Mouse (Mus musculus) kidney, embryonic 15.5 days (tissue): ENCODE measurements at regions not wholly inside any gene's neighbourhood (a gene's known extent, or its start where the extent isn't known, plus 50 kb on each side); places are given as distances from the start of the nearest gene placed in this dataset.

Experiments
- ATAC-seq: fragments of 200-750 bp; cut with Nextera tagmentation; replicated peaks from 2 replicates; pipeline ENCODE4 v1.8.0; 2017; ENCODE audit warnings: moderate TSS enrichment; ENCODE audit not compliant: low FRiP score
- H3K27ac ChIP-seq: fragments of 300-500 bp; sonication (generic); 2 replicates; pipeline ENCODE4 v1.5.1; 2015; ENCODE audit warnings: mild to moderate bottlenecking, inconsistent platforms
- H3K27me3 ChIP-seq: fragments of 300-500 bp; sonication (generic); 2 replicates; pipeline ENCODE4 v1.6.1; 2015; ENCODE audit warnings: inconsistent platforms
- H3K36me3 ChIP-seq: fragments of 300-500 bp; sonication (generic); 2 replicates; pipeline ENCODE4 v1.6.1; 2015; ENCODE audit warnings: inconsistent platforms
- H3K4me1 ChIP-seq: fragments of 300-500 bp; sonication (generic); 2 replicates; pipeline ENCODE4 v1.6.1; 2015; ENCODE audit warnings: inconsistent platforms
- H3K4me2 ChIP-seq: fragments of 300-500 bp; sonication (generic); 2 replicates; pipeline ENCODE4 v1.6.1; 2015; ENCODE audit warnings: moderate library complexity, mild to moderate bottlenecking, inconsistent platforms
- H3K4me3 ChIP-seq: fragments of 300-500 bp; sonication (generic); replicated peaks from 2 replicates; pipeline ENCODE4 v1.5.1; 2015; ENCODE audit warnings: mild to moderate bottlenecking, inconsistent platforms
- H3K9ac ChIP-seq: fragments of 300-500 bp; sonication (generic); 2 replicates; pipeline ENCODE4 v1.6.1; 2015; ENCODE audit warnings: mild to moderate bottlenecking, inconsistent platforms
- H3K9me3 ChIP-seq: fragments of 300-500 bp; sonication (generic); replicated peaks from 2 replicates; pipeline ENCODE4 v1.6.1; 2016; ENCODE audit warnings: inconsistent platforms
- WGBS: fragments of 180-500 bp; shearing (Covaris S2); methylation state at CpG from one replicate; pipeline ENCODE4 v1.1.7; 2015; ENCODE audit warnings: mixed read lengths; 5-methylcytosine and 5-hydroxymethylcytosine counted together

- 1% methylated on average over 14 of the region's 14 CpGs for WGBS
Measured at GRCm38 (mm10) chr6:51177701-51178060, 254.8 kb upstream of the Nfe2l3 start.

DNA sequence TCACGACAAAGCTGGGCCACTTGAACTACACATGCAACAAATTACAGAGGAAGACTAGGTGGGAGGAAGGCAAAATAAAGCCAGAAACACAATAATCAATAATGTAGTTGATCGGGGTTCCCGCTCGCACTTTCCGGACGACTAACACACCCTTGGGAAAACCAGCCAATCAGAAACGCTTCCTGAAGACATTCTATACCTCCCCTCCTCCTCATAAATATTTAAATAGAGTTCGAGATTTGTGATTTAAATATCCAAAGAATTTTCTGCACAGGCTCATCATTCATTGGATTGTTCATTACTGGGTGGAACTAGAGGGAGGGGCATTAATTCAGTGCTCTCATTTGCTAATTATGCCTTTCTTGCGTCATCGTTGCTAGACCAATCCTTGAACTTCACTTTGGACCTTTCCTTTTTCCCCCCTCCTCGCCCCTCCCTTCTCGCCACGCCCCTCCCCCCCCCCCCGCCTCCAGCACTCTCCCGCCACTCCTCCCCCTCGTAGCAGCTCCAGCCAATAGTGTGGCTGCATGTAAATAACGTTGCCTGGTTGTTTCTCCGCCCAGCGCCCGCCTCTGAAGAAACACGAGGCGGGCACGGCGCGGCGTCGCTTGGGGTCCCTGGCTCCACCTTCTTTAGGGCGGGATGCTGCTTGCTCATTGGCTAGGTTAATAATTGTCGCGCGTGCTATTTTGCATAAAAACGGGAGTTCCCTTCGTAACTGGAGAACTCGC, 254.2 kb upstream of the Nfe2l3 start:
- no peaks in the 10 kb centered on the region; the same call in 1 of the 2 replicates for H3K9me3 ChIP-seq
- H3K4me2 ChIP-seq: peak overlapping the region; percentile 63
- H3K9ac ChIP-seq: no peak overlapping the region
- H3K27ac ChIP-seq: no peak overlapping the region
- peaks cover 24% of the 10 kb centered on the region for H3K4me1 ChIP-seq
- ATAC-seq: peak; percentile 97
- H3K36me3 ChIP-seq: no peaks in the 10 kb centered on the region
- peaks cover 57% of the 10 kb centered on the region for H3K27me3 ChIP-seq
- peak overlapping the region; percentile 41 for H3K4me3 ChIP-seq
- WGBS: under 1% methylated on average over 31 of the region's 34 CpGs

More at GRCm38 (mm10) chr6:51177701-51178060, 254.8 kb upstream of the Nfe2l3 start:
- H3K4me1 ChIP-seq: peaks cover 26% of the 10 kb centered on the region
- no peaks in the 10 kb centered on the region for H3K36me3 ChIP-seq
- no peak overlapping the region for H3K27ac ChIP-seq
- H3K9ac ChIP-seq: no peak overlapping the region
- no peak for ATAC-seq
- peak overlapping the region; percentile 63 for H3K4me2 ChIP-seq
- no peaks in the 10 kb centered on the region; the same call in 1 of the 2 replicates for H3K9me3 ChIP-seq
- peaks cover 53% of the 10 kb centered on the region for H3K27me3 ChIP-seq
- H3K4me3 ChIP-seq: peak overlapping the region; percentile 41

DNA sequence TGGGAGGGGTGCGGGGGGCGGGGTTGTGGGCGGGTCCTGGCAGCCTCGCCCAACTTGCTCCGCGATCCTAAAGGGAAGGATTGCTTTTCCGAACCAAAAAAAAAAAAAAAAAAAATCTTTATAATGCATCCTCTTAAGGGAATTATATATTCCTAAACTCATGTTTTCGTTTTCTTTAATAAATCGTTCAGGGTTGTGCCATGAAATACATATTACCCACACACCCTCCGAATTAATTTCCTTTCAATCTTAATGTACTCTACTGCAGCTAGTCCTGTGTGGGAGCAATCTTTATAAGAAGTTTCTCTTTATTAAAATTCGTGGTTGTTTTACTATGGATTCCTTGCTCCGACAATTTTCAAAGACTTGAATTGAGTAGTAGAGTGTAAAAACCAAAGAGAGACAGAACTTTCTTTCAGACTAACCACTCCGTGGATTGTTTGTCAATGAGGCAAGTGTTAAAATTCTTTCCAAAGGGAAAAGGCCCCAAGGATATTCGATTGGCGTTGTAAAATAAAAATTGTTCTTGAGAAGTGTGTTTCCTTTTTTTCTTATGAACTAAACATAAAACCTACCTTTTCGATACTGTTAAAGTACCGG, 253.6 kb upstream of the Nfe2l3 start:
- peaks cover 64% of the 10 kb centered on the region for H3K27me3 ChIP-seq
- no peak overlapping the region for H3K4me3 ChIP-seq
- H3K9me3 ChIP-seq: no peaks in the 10 kb centered on the region; the same call in 1 of the 2 replicates
- H3K27ac ChIP-seq: no peak overlapping the region
- H3K4me1 ChIP-seq: peaks cover 17% of the 10 kb centered on the region
- H3K36me3 ChIP-seq: no peaks in the 10 kb centered on the region
- 2% methylated on average over 17 of the region's 17 CpGs for WGBS
- H3K9ac ChIP-seq: no peak overlapping the region
- H3K4me2 ChIP-seq: peak overlapping the region; percentile 63
- ATAC-seq: 0 out of 2 replicates have a peak, but pooled peaks have one; percentile 3

DNA sequence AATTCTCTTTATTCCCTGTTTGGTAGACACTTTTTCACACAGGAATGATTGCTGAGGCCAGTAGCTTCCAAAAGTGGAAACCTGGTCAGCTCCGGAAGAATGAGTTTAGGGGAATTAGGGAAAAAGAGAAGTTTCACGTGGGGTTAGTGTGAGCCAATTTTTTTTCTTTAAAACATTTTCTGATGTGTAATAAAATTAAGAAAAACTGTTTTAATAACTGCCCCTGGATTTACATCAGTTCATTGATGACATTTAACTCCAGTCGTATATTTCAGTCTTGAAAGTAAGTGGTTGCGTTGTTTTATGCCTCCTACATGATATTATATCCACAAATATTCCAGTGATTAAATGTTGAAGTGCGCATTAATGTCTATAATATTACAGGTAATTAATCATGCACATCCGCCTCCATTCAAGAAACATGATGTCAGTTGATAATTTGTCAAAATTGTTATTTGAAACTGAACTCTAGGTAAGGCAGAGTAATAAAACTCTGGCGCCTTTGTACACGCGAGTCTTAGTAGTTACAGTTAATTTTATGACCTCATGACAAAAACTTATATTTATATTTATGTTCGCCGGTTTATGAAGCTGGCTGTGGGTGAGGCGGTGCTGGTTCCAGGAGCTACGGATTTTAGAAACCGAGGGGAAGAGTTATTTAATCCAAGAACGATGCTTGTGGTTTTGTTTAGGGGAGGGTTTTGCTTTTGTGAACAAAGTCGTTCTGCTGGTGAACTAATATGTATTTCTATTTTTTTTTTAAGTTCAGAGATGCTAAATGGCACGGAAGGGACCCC, 252.5 kb upstream of the Nfe2l3 start:
- Histone ChIP-seq H3K4me2 (no peak overlapping the region), H3K4me1 (peaks cover 7% of the 10 kb centered on the region), H3K27me3 (peaks cover 68% of the 10 kb centered on the region), H3K27ac (no peak overlapping the region), H3K4me3 (no peak overlapping the region), H3K9me3 (no peaks in the 10 kb centered on the region; the same call in 1 of the 2 replicates), H3K9ac (no peak overlapping the region), H3K36me3 (no peaks in the 10 kb centered on the region)
- WGBS: 5% methylated on average over 17 of the region's 17 CpGs
- ATAC-seq: no peak

DNA sequence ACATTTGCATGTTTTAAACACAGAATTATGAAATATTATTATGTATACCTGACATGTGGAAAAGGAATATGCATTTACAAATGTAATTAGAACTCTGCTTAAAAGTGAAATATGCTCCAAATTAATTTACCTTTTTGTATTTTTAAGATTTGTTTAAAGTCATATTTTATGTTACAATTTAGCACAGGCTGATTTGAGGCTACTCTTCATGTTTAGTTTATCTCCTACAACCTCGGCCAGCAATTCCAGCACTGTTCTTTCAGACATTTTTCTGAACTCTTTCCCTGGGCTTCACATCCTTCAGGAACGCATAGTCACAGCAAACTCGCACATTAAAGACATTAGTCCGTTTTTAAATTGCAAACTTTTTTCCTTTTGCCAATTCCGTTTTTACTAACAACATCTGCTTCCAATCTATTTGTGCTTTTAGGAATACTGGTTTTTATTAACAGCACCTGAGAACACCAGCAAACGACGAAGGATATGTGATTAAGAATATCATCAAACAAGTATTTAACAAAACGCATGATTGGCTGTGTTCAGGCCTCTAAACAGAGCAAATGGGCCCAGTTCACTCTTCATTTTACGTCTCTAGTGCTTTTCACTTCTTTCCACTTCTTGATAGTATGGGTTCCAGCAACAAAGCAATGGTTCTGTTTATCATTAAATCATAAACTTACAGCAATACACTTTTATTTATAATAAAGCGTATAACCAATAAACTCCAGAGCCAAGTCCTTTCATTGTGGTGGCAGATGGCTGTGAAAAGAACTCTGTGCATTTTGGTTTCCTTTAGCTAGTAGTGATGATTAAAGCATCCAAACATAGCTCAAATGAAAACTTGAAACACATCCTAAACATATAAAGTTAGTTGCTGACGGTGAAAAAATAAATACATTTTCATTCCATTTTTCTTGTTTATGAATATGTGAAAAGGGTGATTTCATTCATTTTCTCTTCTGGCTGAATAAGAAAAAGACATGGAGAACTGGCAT, 251.3 kb upstream of the Nfe2l3 start:
- H3K36me3 ChIP-seq: no peaks in the 10 kb centered on the region
- no peak for ATAC-seq
- 5% methylated on average over 11 of the region's 11 CpGs for WGBS
- no peak overlapping the region for H3K4me3 ChIP-seq
- no peak overlapping the region for H3K4me2 ChIP-seq
- H3K9me3 ChIP-seq: no peaks in the 10 kb centered on the region; the same call in 1 of the 2 replicates
- no peak overlapping the region for H3K27ac ChIP-seq
- peaks cover 70% of the 10 kb centered on the region for H3K27me3 ChIP-seq
- H3K9ac ChIP-seq: no peak overlapping the region
- H3K4me1 ChIP-seq: peaks cover 6% of the 10 kb centered on the region

DNA sequence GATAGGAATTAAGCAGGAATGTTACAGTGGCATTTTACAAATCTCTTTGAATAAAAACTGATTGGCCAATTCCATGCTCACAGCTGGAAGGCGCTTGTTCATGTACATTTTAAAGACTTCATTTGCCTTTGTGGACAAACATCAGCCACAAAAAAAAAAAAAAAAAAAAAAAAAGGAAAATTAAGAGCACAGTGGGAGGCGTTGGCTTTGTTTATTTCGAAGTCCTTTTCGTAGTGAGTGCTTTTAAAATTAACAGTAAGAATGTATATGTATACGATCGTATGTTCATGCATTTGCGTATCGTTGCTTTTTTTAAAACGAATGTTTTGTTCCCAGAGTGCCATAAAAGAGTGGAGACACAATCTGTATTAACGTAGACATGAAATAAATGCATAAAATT, 250.6 kb upstream of the Nfe2l3 start:
- peaks cover 71% of the 10 kb centered on the region for H3K27me3 ChIP-seq
- H3K36me3 ChIP-seq: no peaks in the 10 kb centered on the region
- H3K27ac ChIP-seq: no peak overlapping the region
- 16% methylated on average over 10 of the region's 10 CpGs for WGBS
- H3K9me3 ChIP-seq: no peaks in the 10 kb centered on the region; the same call in 1 of the 2 replicates
- no peak overlapping the region for H3K4me3 ChIP-seq
- ATAC-seq: no peak
- H3K4me1 ChIP-seq: peaks cover 6% of the 10 kb centered on the region
- H3K9ac ChIP-seq: no peak overlapping the region
- no peak overlapping the region for H3K4me2 ChIP-seq

DNA sequence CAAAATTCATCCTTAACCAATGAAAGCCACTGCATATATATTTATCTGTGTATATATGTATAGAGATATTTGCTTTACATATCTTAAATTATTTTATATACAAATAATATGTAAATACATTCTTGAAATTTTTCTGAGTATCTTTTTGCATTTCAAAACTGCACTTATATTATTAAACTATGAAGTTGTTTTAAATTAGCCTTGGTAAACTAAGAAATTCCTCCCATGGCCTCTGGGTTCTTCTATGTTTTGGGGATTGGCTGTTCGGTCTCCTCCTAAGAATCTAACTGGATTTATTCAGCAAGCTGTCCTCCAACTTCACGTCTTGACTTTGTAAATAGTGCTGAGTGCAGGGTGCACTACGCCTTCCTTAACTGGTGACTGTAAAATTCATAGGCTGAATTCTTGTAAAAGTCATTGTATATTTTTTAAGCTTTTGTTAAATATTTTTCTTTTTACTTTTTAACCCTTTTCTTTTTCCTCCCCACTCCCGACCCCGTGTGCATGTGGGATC, 249.6 kb upstream of the Nfe2l3 start:
- 6% methylated on average over 5 of the region's 5 CpGs for WGBS
- H3K27ac ChIP-seq: no peak overlapping the region
- no peak overlapping the region for H3K4me2 ChIP-seq
- H3K4me1 ChIP-seq: peaks cover 2% of the 10 kb centered on the region
- no peak overlapping the region for H3K9ac ChIP-seq
- H3K36me3 ChIP-seq: no peaks in the 10 kb centered on the region
- H3K27me3 ChIP-seq: peaks cover 73% of the 10 kb centered on the region
- no peaks in the 10 kb centered on the region; the same call in 1 of the 2 replicates for H3K9me3 ChIP-seq
- ATAC-seq: no peak
- no peak overlapping the region for H3K4me3 ChIP-seq

GRCm38 (mm10) chr6:51183576-51184420, 248.7 kb upstream of the Nfe2l3 start:
- no peak for ATAC-seq
- under 1% methylated on average over 21 of the region's 21 CpGs for WGBS
- H3K9ac ChIP-seq: no peak overlapping the region

GRCm38 (mm10) chr6:51184500-51184899, 248.0 kb upstream of the Nfe2l3 start:
- H3K27me3 ChIP-seq: peaks cover 90% of the 10 kb centered on the region
- H3K4me2 ChIP-seq: no peak overlapping the region
- H3K4me1 ChIP-seq: 0 out of 2 replicates have a peak, but pooled peaks cover 3% of the 10 kb centered on the region
- no peak for ATAC-seq
- H3K9ac ChIP-seq: no peak overlapping the region
- no peak overlapping the region for H3K27ac ChIP-seq
- no peak overlapping the region for H3K4me3 ChIP-seq
- H3K36me3 ChIP-seq: no peaks in the 10 kb centered on the region
- WGBS: 3% methylated on average over 3 of the region's 3 CpGs
- H3K9me3 ChIP-seq: no peaks in the 10 kb centered on the region; the same call in 1 of the 2 replicates

More at GRCm38 (mm10) chr6:51183576-51184420, 248.7 kb upstream of the Nfe2l3 start:
- Histone ChIP-seq H3K4me3 (no peak overlapping the region), H3K27me3 (peaks cover 83% of the 10 kb centered on the region), H3K4me1 (0 out of 2 replicates have a peak, but pooled peaks cover under 1% of the 10 kb centered on the region), H3K9me3 (no peaks in the 10 kb centered on the region; the same call in 1 of the 2 replicates), H3K36me3 (no peaks in the 10 kb centered on the region), H3K4me2 (no peak overlapping the region), H3K27ac (no peak overlapping the region)

- Histone ChIP-seq H3K9ac (no peak overlapping the region), H3K27me3 (peaks cover 94% of the 10 kb centered on the region), H3K27ac (no peak overlapping the region), H3K9me3 (no peaks in the 10 kb centered on the region; the same call in 1 of the 2 replicates), H3K4me3 (no peak overlapping the region), H3K36me3 (no peaks in the 10 kb centered on the region), H3K4me1 (0 out of 2 replicates have a peak, but pooled peaks cover 3% of the 10 kb centered on the region), H3K4me2 (no peak overlapping the region)
- 17% methylated on average over 6 of the region's 6 CpGs for WGBS
- ATAC-seq: no peak
Measured at GRCm38 (mm10) chr6:51185201-51185600, 247.3 kb upstream of the Nfe2l3 start.
